Mouse (Mus musculus): ENCODE data around the gene Dse. TPM values are rescaled to one million over a fixed set of nuclear protein-coding genes. Genes with fewer than 3 reads are reported as not detected.
A peak's percentile ranks its signal among the peaks of the same experiment; 100 is the strongest.

Gene Dse
- total RNA-seq, 2 experiments from 2014 or later, result 6.5 to 10.5 TPM

GRCm38 (mm10) chr10:34149772-34150171 lies 57.7 kb downstream of the Dse start:
- DNase-seq (ENCODE audit: low spot score in 2 of 2), result no peak
- intact Hi-C loops (cut with DNase I), result no loop called here

GRCm38 (mm10) chr10:34141693-34142092 lies 65.8 kb downstream of the Dse start:
- DNase-seq (ENCODE audit: low spot score in 2 of 2), result no peak
- intact Hi-C loops (cut with DNase I), result no loop called here

- DNase-seq (ENCODE audit: low spot score in 2 of 2), result no peak
- intact Hi-C loops (cut with DNase I), result no loop called here
Measured at GRCm38 (mm10) chr10:34139768-34140167, 67.7 kb downstream of the Dse start.

GRCm38 (mm10) chr10:34138027-34138426 lies 69.5 kb downstream of the Dse start:
- intact Hi-C loops (cut with DNase I), result no loop called here
- no peak for DNase-seq (ENCODE audit: low spot score in 2 of 2)

- intact Hi-C loops (cut with DNase I), result no loop called here
- no peak for DNase-seq (ENCODE audit: low spot score in 2 of 2)
Measured at GRCm38 (mm10) chr10:34136432-34136831, 71.1 kb downstream of the Dse start.

- no peak for DNase-seq (ENCODE audit: low spot score in 2 of 2)
- intact Hi-C loops (cut with DNase I), result no loop called here
Measured at GRCm38 (mm10) chr10:34131356-34131755, 76.2 kb downstream of the Dse start.

GRCm38 (mm10) chr10:34128391-34128790 lies 79.1 kb downstream of the Dse start:
- no peak for DNase-seq (ENCODE audit: low spot score in 2 of 2)
- intact Hi-C loops (cut with DNase I), result no loop called here

- peak; percentile 37 to 49 for DNase-seq (ENCODE audit: low spot score in 2 of 2)
- intact Hi-C loops (cut with DNase I), result no loop called here
Measured at GRCm38 (mm10) chr10:34127392-34128378, 79.8 kb downstream of the Dse start, which contains the start of gene Calhm6. Gene Calhm6, minus strand, starts transcription at chr10:34127984.

- intact Hi-C loops (cut with DNase I), result no loop called here
- no peak for DNase-seq (ENCODE audit: low spot score in 2 of 2)
Measured at GRCm38 (mm10) chr10:34118421-34118820, 89.1 kb downstream of the Dse start.

- intact Hi-C loops (cut with DNase I), result no loop called here
- DNase-seq (ENCODE audit: low spot score in 2 of 2), result no peak
Measured at GRCm38 (mm10) chr10:34117770-34118169, 89.7 kb downstream of the Dse start.

GRCm38 (mm10) chr10:34117131-34117530 lies 90.4 kb downstream of the Dse start:
- DNase-seq (ENCODE audit: low spot score in 2 of 2), result no peak
- intact Hi-C loops (cut with DNase I), result no loop called here

GRCm38 (mm10) chr10:34111964-34112738 lies 95.4 kb downstream of the Dse start:
- no peak for DNase-seq (ENCODE audit: low spot score in 2 of 2)
- intact Hi-C loops (cut with DNase I), result no loop called here

GRCm38 (mm10) chr10:34110863-34111465 lies 96.6 kb downstream of the Dse start:
- no peak for DNase-seq (ENCODE audit: low spot score in 2 of 2)
- intact Hi-C loops (cut with DNase I), result no loop called here

Other genes starting within 250 kb of the Dse start
- gene Rwdd1, start 188.1 kb downstream of the Dse start, total RNA-seq (2021), result 100 to 1,000 TPM in 1 of 2 experiments, 10 to 100 TPM in 1; 94.4 to 104 TPM
- gene Trappc3l, start 170.1 kb downstream of the Dse start, total RNA-seq (2021), result under 1 TPM; 0.34 to 0.62 TPM
- gene Calhm4, start 163.4 kb downstream of the Dse start, total RNA-seq (2021), result not detected
- gene Calhm5, start 111.2 kb downstream of the Dse start, total RNA-seq (2021), result 1 to 10 TPM; 2.7 to 3.0 TPM
- under 1 TPM; 0.36 to 0.69 TPM for gene Calhm6, start 79.7 kb downstream of the Dse start, total RNA-seq (2021)
- gene Tspyl1, start 74.5 kb upstream of the Dse start, total RNA-seq (2021), result 100 to 1,000 TPM; 155 to 166 TPM
- gene Tspyl4, start 89.7 kb upstream of the Dse start, total RNA-seq (2021), result 100 to 1,000 TPM; 363 to 401 TPM
- gene Col10a1, start 182.3 kb upstream of the Dse start, total RNA-seq (2021), result 1 to 10 TPM in 1 of 2 experiments, under 1 TPM in 1; 0.62 to 1.1 TPM
- gene Nt5dc1, start 210.8 kb upstream of the Dse start, total RNA-seq (2021), result 1 to 10 TPM; 2.3 to 3.9 TPM